Mouse (Mus musculus) forelimb bud, embryonic 11.5 days (tissue): ENCODE results near the gene Tma7.
A peak's percentile ranks its signal among the peaks of the same experiment; 100 is the strongest.

Experiments used
- DNase-seq: peaks from one replicate; pipeline ENCODE4 v3.0.0-alpha.2; 2012; ENCODE audit warnings: low read depth, low spot score

Gene Tma7

GRCm38 (mm10) chr9:109041351-109041750, 41.0 kb downstream of the Tma7 start:
- DNase-seq, result no peak

DNA sequence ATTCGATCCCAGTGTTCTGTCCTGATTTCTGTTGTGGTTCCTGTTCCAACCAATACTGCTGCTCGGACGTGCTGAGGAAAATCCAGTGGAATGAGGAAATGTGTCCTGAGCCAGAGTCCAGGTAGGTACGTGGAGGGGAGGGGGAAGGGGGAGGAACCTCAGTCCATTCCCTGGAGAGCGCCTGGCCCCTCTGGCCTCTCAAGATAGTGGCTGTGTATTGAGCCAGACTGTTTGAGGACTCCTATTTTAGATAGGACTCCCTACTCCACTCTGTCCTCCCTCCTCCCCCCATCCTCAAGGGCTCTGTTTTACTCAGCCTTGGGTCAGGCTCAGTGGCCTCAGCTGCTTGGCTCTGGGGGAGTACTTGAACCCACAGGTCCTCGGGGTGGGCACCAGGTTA, 41.5 kb downstream of the Tma7 start:
- no peak for DNase-seq

GRCm38 (mm10) chr9:109040216-109040615, 42.2 kb downstream of the Tma7 start:
- no peak for DNase-seq

DNA sequence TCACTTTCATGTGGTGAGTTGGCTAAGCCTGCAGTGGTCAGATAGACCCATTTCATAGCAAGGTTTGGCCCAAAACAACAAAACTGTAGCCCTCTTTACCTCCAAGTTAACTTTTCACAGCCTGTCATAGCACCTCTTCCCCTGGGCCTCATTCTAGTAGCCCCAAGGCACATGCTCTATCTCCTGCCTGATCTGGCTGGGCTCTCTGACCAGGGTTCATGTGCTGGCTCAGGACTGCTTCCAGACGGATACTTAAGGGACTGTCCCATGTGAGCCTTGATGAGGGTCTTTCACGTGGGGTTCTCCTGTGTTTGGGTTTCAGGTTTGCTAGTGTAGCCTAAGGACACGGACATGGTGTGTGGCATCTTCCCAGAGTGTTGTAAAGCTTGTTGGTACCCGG, 42.7 kb downstream of the Tma7 start:
- no peak for DNase-seq

DNA sequence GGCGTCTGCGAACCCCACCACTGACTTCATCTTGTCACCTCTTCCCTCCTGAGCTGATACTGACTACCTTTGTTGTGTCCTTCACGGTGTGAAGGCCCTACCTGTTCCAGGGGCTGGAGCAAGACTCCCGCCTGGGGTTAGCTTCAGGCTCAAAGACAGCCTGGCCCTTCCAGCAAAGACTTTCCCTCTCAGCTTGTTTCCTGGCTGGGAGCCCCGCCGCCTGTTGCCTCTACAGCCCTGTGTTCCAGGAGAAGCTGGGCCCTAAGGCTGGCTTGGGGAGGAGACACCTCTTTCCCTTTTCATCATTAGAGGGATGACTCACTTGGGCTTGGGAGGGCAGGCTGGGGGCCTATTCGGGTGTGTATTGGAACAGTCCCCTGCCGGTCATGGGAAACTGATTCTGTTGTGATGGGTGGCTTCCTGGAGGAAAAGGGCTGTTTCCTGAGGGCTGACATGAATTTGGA, 43.5 kb downstream of the Tma7 start:
- no peak for DNase-seq

GRCm38 (mm10) chr9:109038086-109038895, 44.1 kb downstream of the Tma7 start, which contains the start of gene Shisa5:
Gene Shisa5 (plus strand): TSS chr9:109038565.
- peak; percentile 63 for DNase-seq

GRCm38 (mm10) chr9:109032435-109032834, 50.0 kb downstream of the Tma7 start:
- DNase-seq, result no peak

DNA sequence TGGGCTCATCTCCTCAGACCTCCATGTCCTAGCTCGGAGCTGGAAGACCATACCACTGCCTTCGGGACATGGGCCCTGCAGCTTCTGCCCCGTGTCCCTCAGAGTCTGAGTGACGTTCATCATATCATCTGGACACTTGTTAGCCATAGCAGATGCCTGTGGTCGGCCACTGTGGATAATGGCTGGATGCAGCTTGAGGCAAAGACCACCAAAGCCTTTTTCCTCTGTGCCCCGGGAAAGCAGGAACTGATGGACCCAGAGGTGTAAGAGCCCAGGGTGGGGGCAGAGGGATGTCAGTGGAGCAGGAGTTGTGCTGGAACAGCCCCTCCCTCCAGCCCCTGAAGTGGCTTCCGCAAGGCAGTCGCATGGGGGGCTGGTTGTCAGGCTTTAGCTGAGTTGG, 50.7 kb downstream of the Tma7 start:
- DNase-seq, result no peak

GRCm38 (mm10) chr9:109031001-109031400, 51.4 kb downstream of the Tma7 start:
- no peak for DNase-seq

GRCm38 (mm10) chr9:109030312-109030711, 52.1 kb downstream of the Tma7 start:
- DNase-seq, result no peak

GRCm38 (mm10) chr9:109028919-109029318, 53.5 kb downstream of the Tma7 start:
- DNase-seq, result no peak

DNA sequence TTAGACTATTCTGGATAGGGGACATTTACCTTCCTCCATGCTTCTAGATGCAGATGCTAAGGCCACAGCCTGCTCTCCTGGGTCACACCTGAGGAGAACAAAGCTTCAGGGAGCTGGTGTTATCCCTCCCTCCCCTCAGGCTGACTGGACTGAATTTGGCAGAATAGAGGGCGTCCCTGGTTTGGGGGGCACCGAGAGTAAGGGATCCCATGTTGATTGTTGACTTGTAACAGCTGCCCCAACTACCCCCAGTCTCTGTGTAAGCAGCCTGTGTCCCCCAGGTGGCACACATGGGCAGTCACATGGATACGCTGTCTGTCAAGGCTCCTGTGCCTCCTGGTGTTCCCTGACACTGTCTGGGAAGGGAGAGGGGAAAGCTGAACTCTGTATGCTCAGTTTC, 54.0 kb downstream of the Tma7 start:
- DNase-seq, result no peak

DNA sequence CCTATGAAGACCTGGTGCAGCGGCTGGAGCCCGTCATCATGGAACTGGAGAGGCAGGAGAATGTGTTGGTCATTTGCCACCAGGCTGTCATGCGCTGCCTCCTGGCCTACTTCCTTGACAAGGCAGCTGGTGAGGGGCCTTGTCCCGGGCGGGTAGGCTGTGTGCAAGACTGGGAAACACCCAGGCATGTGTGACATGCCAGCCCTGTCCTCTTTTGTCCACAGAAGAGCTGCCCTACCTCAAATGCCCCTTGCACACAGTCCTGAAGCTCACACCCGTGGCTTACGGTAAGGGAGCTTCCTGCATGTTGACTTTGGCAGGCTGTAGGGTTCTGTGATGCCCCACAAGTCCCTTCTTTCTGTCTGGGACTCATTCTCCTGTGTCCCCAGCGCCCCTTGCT, 54.9 kb downstream of the Tma7 start:
- no peak for DNase-seq
